Mouse (Mus musculus) R1 (cell line): ENCODE results near the gene Atr.

Source experiments
- DNase-seq: peaks from one replicate; pipeline ENCODE4 v3.0.0-alpha.2; 2018; ENCODE audit warnings: low read depth, low spot score

Gene Atr

DNA sequence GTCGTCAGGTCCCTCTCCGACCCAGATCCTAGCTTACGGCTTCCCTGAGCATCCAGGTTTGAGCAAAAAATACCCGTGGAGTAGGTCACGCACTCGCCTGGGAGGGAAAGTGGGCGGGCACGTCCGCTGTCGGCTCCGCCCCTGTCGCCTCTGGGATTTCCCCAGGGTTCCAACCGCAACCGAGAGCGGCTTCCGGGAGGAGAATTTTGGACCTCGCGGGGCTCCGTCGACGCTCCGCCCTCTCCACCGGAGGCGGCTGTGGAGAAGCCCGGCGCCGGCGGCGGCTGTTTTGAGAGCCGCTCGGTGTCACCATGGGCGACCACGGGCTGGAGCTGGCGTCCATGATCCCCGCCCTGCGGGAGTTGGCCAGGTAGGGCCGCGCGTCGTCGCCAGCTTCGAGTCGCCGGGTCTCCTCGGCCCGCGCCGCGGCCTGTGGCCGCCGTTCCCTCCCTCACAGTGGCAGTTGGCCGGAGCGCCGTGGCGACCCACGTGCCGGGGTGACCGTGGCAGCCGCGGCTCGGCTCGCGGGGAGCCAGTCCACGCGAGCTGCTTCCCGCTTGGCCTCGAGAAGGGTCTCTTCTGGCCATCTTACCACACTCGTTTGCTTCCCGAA is at the start of gene Atr:
TSS of gene Atr (plus strand) at position 184 of the 613 bp plus-strand sequence.
- peak; percentile 92 for DNase-seq

DNA sequence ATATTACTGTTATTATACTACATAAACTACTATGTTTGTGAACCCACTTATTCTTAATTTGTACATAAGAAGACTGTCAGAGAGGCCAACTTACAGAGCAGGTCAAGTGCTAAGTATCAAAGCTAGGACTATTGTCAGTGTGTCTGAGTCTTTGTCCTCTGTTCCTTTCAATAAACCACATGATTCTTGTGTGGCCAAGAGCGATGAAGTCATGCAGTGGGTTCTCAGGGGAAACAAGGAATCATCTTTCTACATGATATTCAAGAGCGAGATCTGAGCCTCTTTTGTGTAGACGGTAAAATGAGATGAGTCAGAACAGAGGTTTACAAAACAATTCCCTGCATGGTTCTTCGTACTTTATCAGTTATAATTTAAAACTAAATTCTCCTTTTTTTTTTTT is 47.8 kb upstream of the Atr start:
- no peak for DNase-seq

DNA sequence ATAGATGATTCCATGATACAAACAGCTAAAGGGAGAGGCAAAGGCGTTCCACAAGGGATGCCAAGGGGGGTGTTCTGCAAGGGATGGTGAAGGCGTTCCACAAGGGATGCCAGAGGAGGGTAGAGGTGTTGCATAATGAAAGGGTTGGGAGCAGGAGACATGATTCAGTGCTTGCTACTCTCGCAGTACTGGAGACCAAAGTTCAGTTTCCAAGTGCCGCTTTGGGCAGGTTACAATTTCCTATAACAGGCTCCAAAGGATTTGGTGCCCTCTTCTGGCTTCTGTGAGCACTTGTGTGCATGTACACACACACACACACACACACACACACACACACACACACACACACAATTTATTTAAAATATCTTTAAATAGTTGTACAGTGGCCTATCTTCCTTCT is 45.6 kb upstream of the Atr start:
- DNase-seq, result peak; percentile 25

DNA sequence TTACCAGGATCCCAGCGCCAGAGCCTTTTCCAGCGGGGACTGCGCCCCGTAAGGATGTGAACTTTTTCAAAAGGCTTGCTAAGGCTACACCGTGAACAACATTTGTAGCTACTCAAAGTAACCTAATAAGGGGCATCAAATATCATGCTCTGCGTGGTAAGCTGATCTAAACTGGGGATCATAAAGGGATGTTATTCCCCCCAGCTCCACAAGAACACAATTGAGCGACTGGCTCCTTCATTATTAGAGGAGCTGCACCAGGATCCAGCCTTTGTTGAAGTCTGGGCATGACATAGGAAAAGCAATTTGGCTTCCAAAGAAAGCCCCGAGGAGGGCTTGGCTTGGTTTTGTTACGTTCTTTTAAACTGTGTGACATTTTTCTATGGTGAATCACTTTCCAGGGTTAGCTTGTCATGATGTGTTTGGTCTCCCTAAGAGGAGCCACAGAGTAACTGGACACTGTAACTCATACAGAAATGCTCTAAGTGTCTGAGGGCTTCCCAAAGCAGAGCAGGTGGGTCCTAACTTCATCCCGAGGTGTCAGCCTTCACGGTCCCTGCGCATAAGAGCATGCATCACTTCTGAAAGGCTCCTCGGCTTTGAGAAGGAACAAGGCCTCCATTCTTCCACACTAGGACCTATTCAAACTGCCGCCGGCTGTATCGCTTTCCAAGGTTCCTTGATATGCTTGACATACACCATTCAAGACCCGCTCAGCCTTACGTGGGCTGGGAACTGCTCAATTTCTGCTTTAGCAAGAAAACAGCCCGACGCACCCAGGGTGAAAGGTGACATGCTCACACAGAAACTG is 43.5 kb upstream of the Atr start:
- DNase-seq, result peak; percentile 10

DNA sequence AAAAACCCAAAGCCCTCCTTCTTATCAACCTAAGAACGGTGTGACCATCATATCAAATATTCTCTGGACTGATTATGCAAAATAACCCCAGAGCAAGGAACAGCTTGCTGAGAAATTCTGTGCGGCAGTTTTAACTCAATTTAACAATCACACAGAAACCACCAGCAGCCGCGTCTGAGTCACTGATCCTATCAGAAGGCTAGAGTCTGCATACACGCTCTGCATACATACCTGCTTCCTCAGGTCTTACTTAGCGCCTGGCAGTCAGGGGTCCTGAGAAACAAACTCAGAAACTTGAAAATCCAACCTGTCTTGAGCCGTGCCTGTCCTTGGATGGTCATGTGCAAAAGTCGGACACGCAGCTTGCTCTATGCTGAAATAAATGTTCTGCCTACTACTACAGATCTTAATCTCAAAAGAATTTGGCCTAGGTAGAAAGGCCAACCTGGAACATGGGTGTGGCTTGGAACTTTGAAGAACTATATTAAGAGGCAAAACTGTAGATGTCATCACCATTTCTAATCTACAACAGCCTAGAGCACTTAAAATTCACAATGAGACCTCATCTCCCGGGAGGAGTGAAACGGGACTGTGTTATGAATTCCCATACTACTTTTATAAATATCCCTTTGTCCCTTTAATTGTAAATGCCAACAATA is 42.3 kb upstream of the Atr start:
- DNase-seq, result no peak

DNA sequence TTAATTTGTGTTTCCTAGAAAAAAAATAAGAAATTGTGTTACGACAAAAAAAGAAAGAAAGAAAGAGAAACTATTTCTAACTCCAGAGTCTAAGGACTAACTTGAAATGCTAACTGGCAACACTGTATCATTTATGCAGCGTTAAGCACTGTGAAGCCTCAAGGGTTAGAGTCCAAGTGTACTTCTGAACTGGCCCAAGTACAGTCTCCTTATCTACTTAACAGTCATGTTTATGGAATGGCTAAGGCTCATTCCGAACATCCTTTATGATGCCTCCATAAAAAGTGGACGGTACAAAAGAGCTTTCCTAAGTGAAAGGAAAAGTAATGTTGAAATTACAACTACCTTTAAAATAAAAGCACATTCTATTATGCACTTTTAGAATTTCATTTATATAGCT is 41.7 kb upstream of the Atr start:
- no peak for DNase-seq

DNA sequence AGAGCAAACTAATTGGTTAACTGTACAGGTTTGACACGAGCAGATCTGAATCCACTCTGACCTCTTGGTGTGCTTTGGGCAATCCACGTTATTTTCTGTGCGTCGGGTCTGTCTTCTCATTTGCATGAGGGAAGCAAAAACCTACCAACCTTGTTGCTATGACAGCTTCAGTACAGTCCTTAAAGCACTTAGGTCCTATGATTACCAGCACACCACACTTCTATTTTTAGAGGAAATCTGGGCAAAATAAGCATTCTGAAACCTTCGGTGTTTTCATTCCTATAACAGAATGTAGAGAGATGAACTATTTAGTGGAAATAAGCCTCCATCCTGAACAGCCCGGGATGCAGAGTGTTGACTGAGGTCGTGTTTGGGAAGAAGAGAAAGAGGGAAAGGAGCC is 34.9 kb upstream of the Atr start:
- DNase-seq, result no peak

DNA sequence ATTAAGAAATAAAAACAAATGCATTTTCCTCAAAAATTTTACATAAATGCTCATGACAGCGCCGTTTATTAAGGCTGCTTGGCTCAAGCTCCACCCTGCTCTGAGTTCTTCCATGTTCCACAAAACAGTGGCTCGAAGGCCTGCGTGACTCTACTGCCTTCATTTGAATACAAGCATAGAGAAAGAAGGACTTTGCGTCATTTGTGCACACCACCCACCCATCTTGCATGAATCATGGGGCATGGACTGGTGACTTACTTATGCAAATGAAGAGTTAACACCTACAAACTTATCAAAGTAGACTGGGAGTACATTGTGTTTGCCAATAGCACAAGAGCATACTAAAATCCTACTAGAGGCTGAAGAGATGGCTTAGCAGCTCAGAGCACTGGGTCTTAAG is 29.8 kb upstream of the Atr start:
- DNase-seq, result no peak

DNA sequence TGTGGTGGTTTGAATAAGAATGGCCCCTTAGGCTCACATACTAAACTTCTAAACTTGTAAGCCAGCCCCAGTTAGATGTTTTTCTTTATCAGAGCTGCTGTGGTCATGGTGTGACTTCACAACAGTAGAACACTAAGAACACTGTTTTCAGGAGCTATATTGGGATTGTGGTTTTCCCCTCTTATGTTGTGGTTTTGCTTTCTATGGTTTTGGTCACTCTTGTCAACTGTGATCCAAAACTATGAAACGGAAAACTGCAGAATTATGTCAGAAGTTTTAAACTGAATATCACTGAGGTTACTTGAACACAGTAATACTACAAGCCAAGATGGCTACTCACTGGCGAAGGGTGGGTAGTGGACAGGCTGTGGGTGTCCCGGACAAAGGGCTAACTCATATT is 24.6 kb upstream of the Atr start:
- DNase-seq, result no peak

DNA sequence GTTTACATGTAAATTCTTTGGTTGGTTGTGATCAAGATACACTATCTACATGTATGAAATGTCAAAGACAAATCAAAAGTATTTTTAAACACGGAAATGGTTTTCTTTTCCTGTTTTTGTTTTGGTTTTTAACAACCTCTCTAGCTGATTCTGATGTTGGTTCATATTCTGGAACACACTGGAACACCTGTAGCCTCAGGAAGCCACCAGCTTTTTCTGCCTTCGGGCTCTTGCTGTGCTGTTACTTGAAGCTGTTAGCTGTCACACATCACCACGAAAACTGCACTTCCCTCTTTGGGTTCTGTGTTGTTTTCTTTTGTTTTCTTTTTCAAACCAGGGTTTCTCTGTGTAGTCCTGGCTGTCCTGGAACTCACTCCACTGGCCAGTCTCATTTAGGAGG is 22.6 kb upstream of the Atr start:
- DNase-seq, result no peak

DNA sequence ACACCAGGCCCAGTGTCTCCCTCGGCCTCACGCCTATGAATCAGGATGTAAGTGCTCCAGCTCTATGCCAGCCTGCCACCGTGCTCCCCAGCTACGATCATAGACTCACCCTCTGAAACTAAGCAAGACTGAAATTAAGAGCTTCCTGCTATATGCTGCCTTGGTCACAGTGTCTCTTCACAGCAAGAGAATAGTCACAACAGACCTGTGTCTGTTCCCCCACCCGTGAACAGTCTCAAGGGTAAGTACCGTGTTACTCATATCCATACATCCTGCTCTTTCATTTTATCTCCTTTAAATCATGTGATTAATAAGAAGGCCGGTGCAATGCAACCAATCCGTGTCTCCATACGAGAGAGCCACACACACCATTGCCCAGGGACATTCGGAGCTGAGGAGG is 21.7 kb upstream of the Atr start:
- DNase-seq, result no peak

DNA sequence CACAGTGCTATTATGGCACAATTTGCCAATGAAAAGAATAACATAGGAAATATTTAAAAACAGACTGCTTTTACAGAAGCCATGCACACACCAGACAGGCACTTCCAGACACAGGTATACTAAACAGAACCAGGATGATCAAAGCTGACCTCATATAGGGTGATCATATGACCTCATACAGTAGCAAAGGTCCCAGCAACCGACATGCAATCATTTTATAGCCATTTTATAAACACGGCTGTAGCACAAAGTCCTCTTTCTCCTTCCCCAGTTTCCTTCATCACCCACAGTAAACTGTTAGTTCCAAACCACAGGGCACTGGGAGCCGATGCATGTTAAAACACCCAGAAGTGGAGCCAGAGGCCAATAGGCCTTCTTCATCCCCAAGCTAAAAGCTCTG is 18.0 kb upstream of the Atr start:
- no peak for DNase-seq

DNA sequence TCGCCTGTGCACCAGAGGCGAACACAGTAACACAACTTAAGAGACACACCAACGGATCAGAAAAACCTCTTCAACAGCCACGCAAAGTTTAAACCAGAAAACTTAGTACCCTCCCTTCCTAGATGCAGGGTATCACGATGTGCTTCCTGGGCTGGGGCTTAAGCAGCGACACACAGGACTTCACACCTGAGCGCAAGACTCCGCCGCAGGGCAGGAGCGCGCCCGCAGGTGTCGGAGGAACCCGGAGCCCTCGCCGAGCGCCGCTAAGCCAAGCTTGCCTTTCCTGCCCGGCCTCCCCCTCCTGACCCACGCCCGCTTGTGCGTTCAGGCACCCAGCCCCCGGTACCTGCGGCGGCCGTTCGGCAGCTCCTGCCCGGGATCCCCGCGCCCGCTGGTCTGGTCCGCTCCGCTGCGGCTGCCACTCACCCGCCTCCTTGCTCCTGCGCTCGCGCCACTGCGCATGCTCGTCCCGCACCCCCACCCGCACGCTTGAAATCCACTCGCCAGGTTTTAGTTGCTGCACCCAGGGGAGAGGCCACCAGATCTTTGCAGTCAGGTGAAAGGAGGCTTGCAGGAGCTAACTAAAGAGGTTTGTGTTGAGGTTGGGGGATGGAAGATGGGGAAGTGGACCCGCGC is 12.5 kb upstream of the Atr start, which contains the start of gene Pls1:
TSS of gene Pls1 (minus strand) at position 487 of the 636 bp plus-strand sequence.
- DNase-seq, result peak; percentile 93

DNA sequence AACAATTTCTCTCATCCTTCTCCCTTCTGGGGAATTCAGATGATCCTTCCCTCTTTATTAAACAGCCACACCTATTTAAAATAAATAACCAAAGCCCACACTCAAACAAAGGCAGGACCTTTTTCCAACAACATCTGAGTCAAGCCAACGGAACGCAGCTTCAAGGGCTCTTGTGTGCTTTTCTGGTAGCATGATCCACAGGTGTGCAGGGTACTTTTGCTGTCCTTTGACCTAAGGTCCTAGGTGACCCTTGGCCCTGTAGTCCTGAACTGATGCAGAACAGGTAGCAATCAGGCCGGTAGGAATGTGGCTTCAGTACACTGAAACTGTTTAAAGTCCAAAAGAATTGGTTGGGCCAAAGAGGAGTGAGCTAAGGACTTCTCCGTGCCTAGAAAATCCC is 11.7 kb upstream of the Atr start:
- DNase-seq, result no peak

DNA sequence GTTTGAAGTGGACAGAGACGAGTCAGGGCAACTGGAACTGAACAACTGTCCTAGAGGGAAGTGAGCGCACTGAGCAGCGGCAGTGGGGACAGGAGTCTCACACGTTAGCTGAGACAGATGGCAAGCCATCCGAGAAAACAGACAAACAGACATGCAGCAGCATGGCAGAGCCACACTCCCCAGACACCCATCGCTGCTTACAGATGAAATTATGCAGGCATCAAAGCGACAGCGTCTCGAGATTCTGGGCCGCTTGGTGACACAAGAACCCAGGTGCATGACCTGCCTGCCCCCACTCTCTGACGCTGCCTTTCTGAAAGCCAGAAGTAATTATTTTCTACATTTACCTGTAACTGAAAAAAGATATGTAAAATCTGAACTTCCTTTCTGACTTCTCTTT is 5.7 kb upstream of the Atr start:
- no peak for DNase-seq

DNA sequence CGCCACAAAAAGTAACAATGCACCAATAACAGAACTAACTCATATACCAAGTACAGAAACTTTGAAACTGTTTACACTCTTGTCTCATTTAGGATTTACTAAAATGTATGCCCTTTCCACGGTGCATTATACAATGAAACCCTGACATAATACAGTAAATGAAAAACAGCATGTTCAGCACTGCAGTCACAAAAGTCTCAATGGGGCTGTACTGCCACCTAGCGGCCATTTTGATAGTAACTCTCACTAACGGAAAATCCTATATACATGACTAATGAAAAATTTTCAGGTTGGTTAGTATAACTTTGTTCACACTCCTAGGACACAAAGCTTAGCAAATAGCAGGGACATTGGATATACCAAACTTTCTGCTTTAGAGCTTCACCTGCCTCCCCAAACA is 4.5 kb upstream of the Atr start:
- peak; percentile 72 for DNase-seq

DNA sequence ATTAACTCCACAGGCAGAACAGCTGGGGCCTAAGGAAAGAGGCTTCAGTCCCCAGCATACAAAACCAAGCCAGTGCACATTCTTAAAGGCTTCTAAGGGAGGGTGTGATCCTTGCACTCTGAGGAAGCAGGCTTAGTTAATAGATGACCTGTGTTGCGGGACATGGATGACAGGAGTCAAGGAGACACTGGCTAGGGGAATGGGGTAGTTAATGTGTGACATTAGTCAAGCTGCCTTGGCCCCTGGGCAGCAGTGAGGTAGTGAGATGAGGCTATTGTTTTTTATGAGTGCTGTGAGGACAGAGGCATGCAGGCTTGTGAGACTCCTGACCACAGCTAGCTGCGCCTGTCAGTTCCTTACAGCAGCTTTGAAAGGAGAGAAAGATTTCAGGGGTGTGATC is 2.5 kb upstream of the Atr start:
- DNase-seq, result no peak

DNA sequence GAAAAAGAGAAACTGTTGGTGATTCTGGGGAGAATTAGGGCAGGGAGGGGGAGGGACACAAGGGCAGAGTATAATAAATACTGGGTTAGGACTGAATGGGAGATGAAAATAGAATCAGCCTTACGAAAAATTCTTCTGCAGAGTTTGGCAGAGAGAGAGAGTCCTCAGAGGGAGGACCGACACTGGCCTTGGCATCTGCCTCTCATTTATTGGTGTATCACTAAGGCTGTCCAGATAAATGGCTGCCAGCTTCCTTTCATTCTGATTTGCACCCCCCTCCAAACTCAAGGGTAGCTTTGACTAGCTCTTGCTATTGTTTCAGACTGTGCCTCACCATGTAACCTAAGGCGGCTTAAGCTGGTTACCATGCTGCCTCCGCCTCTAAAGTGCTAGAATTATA is 1.4 kb upstream of the Atr start:
- no peak for DNase-seq

DNA sequence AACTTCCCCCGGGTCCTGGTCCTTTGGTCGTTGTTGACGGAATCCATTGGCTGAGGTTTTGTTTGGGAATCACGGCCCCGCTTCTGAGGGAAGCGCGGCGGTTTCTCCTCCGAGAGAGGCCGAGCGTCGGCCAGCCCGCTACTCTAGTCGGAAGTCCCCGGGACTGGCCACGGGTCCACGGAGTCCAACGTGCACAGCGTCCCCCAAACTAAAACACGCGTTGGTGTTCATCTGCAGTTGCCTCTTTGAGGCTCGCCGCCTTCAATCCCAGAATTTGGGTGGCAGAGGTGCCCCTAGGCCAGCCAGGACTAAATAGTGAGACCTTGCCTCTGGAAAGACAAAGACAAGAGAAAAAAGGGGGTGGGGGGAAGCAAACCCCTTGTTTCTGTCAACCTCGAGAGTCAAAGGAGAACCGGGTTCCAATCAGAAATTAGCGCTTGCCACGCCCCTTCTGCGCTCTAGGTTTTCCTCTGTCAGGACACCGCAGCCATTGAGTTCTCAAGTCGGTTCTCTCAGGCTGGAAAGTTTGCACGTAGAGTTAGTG is 702 bp downstream of the Atr start:
- DNase-seq, result peak; percentile 92

DNA sequence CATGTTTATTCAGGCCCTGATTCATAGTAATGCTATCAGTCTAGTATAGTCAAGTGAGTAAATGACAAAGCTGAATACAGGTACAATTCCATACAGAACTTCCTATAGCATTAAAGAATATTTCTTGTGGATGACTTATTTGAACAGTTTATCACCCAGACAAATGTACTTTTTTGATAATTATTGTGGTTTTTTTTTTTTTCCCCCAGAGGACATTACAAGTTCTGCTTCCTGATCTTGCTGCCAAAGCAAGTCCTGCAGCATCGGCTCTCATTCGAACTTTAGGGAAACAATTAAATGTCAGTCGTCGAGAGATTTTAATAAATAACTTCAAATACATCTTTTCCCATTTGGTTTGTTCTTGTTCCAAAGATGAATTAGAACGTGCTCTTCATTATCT is 20.8 kb downstream of the Atr start:
- DNase-seq, result no peak

DNA sequence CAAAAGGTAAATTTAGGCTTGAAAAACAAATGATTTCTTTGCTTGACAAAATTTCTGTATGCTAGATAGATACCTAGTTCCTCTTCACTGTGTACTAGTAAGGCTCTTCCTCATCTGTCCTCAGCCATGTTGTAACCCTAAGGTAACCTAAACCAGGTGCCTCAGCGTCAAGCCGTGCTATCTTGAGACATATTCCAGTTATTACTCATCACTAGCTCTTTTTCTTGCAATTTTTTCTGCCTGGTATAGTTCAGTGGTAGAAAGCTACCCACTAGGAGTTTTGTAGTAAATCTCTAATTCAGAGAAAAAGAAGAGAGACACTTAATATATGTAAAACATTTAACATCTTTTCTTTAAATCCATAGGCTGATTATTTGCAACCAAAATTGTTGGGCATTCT is 25.4 kb downstream of the Atr start:
- no peak for DNase-seq

DNA sequence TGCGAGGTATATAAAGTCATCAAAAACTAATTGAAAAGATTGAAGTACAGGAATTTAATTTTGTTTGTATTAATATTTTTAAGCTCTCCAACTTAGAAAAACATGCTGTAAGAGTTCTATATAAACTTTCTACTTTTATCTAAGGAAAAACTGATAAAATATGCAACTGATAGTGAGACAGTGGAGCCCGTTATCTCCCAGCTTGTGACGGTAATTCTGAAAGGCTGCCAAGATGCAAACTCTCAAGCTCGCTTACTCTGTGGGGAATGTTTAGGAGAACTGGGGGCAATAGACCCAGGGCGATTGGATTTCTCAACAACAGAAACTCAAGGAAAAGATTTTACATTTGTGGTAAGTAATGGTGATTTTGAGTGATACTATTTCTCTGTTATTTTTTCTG is 40.0 kb downstream of the Atr start:
- no peak for DNase-seq
